In the genomic region with DNA sequence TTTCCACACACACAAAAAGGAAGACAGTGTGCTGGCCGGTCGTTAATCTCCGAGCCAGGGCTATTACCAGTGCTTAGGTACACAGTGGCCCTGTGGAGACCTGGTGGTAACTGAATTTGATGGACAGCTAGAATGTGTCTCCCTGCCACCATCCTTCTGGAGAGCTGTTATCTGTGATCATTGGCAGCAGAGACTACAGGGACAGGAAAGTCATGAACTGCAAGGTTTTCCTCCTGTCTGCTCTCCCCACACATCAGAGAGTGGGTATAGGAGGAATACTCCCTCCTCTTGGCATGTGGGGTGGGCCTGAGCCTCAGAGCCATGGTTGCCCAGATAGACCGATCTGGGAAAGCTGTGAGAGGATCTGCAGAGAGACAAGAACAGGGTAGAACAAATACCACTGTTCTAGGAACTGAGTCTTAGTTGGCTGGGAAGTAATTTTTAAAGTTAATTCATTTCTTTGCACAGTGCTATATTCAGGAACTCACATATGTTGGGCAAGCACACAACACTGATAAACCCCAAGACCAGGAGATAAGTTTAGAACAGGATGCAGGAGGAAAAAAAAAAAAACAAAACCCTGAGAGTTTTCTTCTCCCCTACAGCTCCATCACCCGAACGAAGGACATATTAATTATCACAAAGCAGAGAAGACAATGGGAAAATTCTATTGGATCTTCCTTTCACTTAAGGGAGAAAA, we compare ENCODE assay signal across 14 mouse cellular contexts. TPM values are rescaled to one million over a fixed set of nuclear protein-coding genes. Genes with fewer than 3 reads are reported as not detected.
DNase-seq lines count a peak whose midpoint lies in the region; ATAC-seq and TF ChIP-seq lines count a peak whose summit lies in the region.
"Had no signal": no experiment of that assay in that cellular context is flagged by ENCODE, and none has a peak within 500 bp of the region (broad histone marks: within the 10 kb centered on the region; RNA-seq: fewer than 3 reads in every experiment).

No protein-coding gene starts in this region.

- no peak overlapping the region for H3K4me2 ChIP-seq in hindbrain, embryonic 11.5 days (replicated peaks; ENCODE audit: low read depth, low read length)
- peak overlapping the region; percentile 30; the same call in 1 of the 2 replicates for H3K4me2 ChIP-seq in midbrain, embryonic 14.5 days (ENCODE audit: low read length)
- H3K4me2 ChIP-seq: limb, embryonic 15.5 days; lung, embryonic 14.5 days had no signal

- H3K4me3 ChIP-seq in MEL (ENCODE audit: control insufficient read depth in 1 of 2, insufficient read depth in 1 of 2, low read depth in 2 of 2, low read length in 2 of 2) = no peak overlapping the region
- H3K4me3 ChIP-seq in hindbrain, embryonic 11.5 days (ENCODE audit: low read depth, low read length) = no peak overlapping the region
- no peak overlapping the region for H3K4me3 ChIP-seq in midbrain, embryonic 14.5 days (replicated peaks; ENCODE audit: low read depth, low read length)
- H3K4me3 ChIP-seq: limb, embryonic 15.5 days had no signal

- TF ChIP-seq CTCF in MEL (IDR thresholded peaks at IDR 0.05 in 2 of 3, conservative IDR thresholded peaks at IDR 0.05 in 1 of 3; ENCODE audit: control insufficient read depth in 1 of 3, insufficient read depth in 1 of 3, low read depth in 2 of 3, low read length in 3 of 3, poor library complexity in 1 of 3, severe bottlenecking in 1 of 3) = no peak

- DNase-seq in cerebellum, postnatal 4 days (ENCODE audit: low spot score in 2 of 2) = no peak
- no peak for DNase-seq in MEL (ENCODE audit: low read depth, low spot score)
- DNase-seq in hindbrain, embryonic 11.5 days (ENCODE audit: low spot score) = peak; percentile 25
- DNase-seq in midbrain, embryonic 14.5 days = peak; percentile 53
- no peak for DNase-seq in urinary bladder, postnatal 36 days (ENCODE audit: low spot score in 2 of 2)
- no peak for DNase-seq in urinary bladder, postnatal 25 days (ENCODE audit: low spot score)
- DNase-seq: adrenal gland, postnatal 14 days; lung, embryonic 14.5 days had no signal

- no peaks in the 10 kb centered on the region for H3K9me3 ChIP-seq in MEL (replicated peaks; ENCODE audit: insufficient read depth, low read length)
- H3K9me3 ChIP-seq in hindbrain, embryonic 11.5 days (ENCODE audit: control insufficient read depth, low read length) = no peaks in the 10 kb centered on the region
- no peaks in the 10 kb centered on the region for H3K9me3 ChIP-seq in midbrain, embryonic 14.5 days (ENCODE audit: control insufficient read depth, low read length)
- H3K9me3 ChIP-seq: limb, embryonic 15.5 days had no signal

- no peak for TF ChIP-seq RAD21 in MEL (IDR thresholded peaks at IDR 0.05; ENCODE audit: low read depth, low read length)

- no peak for TF ChIP-seq EP300 in MEL (IDR thresholded peaks at IDR 0.05; ENCODE audit: low read depth in 1 of 2, low read length in 2 of 2)

- H3K36me3 ChIP-seq in MEL (ENCODE audit: control insufficient read depth in 1 of 2, insufficient read depth in 2 of 2, low read length in 2 of 2) = peaks cover 0 to 10% of the 10 kb centered on the region in 2 experiments; a peak in 2 of 4 replicates
- H3K36me3 ChIP-seq in hindbrain, embryonic 11.5 days (ENCODE audit: control insufficient read depth, insufficient read depth, low read length) = no peaks in the 10 kb centered on the region
- no peaks in the 10 kb centered on the region for H3K36me3 ChIP-seq in midbrain, embryonic 14.5 days (ENCODE audit: control insufficient read depth, insufficient read depth, low read length)
- H3K36me3 ChIP-seq: limb, embryonic 15.5 days had no signal

- 42% methylated on average over 6 of the region's 6 CpGs for WGBS in hindbrain, embryonic 11.5 days
- 21% methylated on average over 6 of the region's 6 CpGs for WGBS in midbrain, embryonic 14.5 days

- H3K27me3 ChIP-seq in MEL (ENCODE audit: control insufficient read depth in 1 of 2, insufficient read depth in 2 of 2, low read length in 2 of 2) = no peaks in the 10 kb centered on the region
- no peaks in the 10 kb centered on the region for H3K27me3 ChIP-seq in hindbrain, embryonic 11.5 days (ENCODE audit: control insufficient read depth, insufficient read depth, low read length)
- no peaks in the 10 kb centered on the region for H3K27me3 ChIP-seq in midbrain, embryonic 14.5 days (ENCODE audit: control insufficient read depth, insufficient read depth, low read length)
- H3K27me3 ChIP-seq: limb, embryonic 15.5 days had no signal

- H3K4me1 ChIP-seq in MEL (ENCODE audit: control insufficient read depth in 1 of 2, insufficient read depth in 2 of 2, low read length in 2 of 2) = peaks cover 0 to 2% of the 10 kb centered on the region in 2 experiments; a peak in 1 of 4 replicates
- H3K4me1 ChIP-seq in hindbrain, embryonic 11.5 days (replicated peaks; ENCODE audit: control insufficient read depth, insufficient read depth, low read length) = peaks cover 10% of the 10 kb centered on the region; the same call in 1 of the 2 replicates
- peaks cover 33% of the 10 kb centered on the region for H3K4me1 ChIP-seq in midbrain, embryonic 14.5 days (ENCODE audit: control insufficient read depth, insufficient read depth, low read length)

- H3K79me2 ChIP-seq in MEL (ENCODE audit: control insufficient read depth, insufficient read depth, low read length, poor library complexity) = no peaks in the 10 kb centered on the region

- no peak overlapping the region for H3K9ac ChIP-seq in MEL (ENCODE audit: control insufficient read depth, low read depth, low read length, poor library complexity, severe bottlenecking)
- H3K9ac ChIP-seq in hindbrain, embryonic 11.5 days (ENCODE audit: low read depth, low read length) = no peak overlapping the region
- H3K9ac ChIP-seq in midbrain, embryonic 14.5 days (replicated peaks; ENCODE audit: low read length) = no peak overlapping the region; the same call in 1 of the 2 replicates
- H3K9ac ChIP-seq: limb, embryonic 15.5 days; lung, embryonic 14.5 days had no signal

- TF ChIP-seq POLR2A in MEL (IDR thresholded peaks at IDR 0.05; ENCODE audit: control insufficient read depth in 1 of 2, insufficient read depth in 1 of 2, low read depth in 1 of 2, low read length in 2 of 2, poor library complexity in 1 of 2) = no peak

- 0 out of 2 replicates have a peak, but pooled peaks have one; percentile 59 for ATAC-seq in cerebellum, adult (ENCODE audit: insufficient number of reproducible peaks, low FRiP score, low TSS enrichment)
- peak; percentile 67; the same call in 1 of the 2 replicates for ATAC-seq in hindbrain, embryonic 11.5 days (ENCODE audit: low FRiP score)
- peak; percentile 37; the same call in 1 of the 2 replicates for ATAC-seq in midbrain, embryonic 14.5 days (ENCODE audit: low FRiP score, low TSS enrichment)
- no peak for ATAC-seq in megakaryocyte progenitor cell, adult 5-6 weeks (replicated peaks; ENCODE audit: poor library complexity)

- H3K27ac ChIP-seq in MEL (ENCODE audit: control insufficient read depth, low read depth, low read length) = no peak overlapping the region
- peak overlapping the region; percentile 75 for H3K27ac ChIP-seq in hindbrain, embryonic 11.5 days (ENCODE audit: low read depth, low read length)
- peak overlapping the region; percentile 85 for H3K27ac ChIP-seq in midbrain, embryonic 14.5 days (replicated peaks; ENCODE audit: low read depth, low read length)
- H3K27ac ChIP-seq: kidney, postnatal 0 days; limb, embryonic 15.5 days; stomach, postnatal 0 days had no signal

TF ChIP-seq in MEL, 35 proteins besides CTCF, POLR2A, EP300 and RAD21:
- TF ChIP-seq SIN3A (IDR thresholded peaks at IDR 0.05; ENCODE audit: low read length) (no peak), ZNF384 (IDR thresholded peaks at IDR 0.05; ENCODE audit: low read depth, low read length) (peak; percentile 71), GATA1 (IDR thresholded peaks at IDR 0.05; ENCODE audit: low read depth, low read length) (0 out of 2 replicates have a peak, but pooled peaks have one; percentile 16), POLR2AphosphoS5 (IDR thresholded peaks at IDR 0.05; ENCODE audit: borderline replicate concordance, low read depth, low read length) (no peak), TBP (IDR thresholded peaks at IDR 0.05; ENCODE audit: low read depth, low read length) (no peak), ELF1 (IDR thresholded peaks at IDR 0.05; ENCODE audit: low read depth, low read length) (no peak)

RNA-seq across cellular contexts. Expression of gene Insm1, which starts 58.6 kb away (rescaled TPM):
- not detected in 2 replicates for total RNA-seq in MEL (2012; rRNA removed)
- polyA plus RNA-seq in MEL (2012; ENCODE audit: insufficient read depth in 1 of 2, insufficient read length in 2 of 2, low read depth in 1 of 2, low replicate concordance in 2 of 2, missing spikeins in 1 of 2) = not detected
- 11.9 and 12.3 TPM in 2 replicates for polyA plus RNA-seq in hindbrain, embryonic 11.5 days (2014; fragmentation: Nextera tagmentation; extraction: Ambion mirVana)
- 5.8 and 7.6 TPM in 2 replicates for polyA plus RNA-seq in midbrain, embryonic 14.5 days (2014; fragmentation: Nextera tagmentation; extraction: Ambion mirVana)
- total RNA-seq in megakaryocyte progenitor cell, adult 5-6 weeks (2015) = not detected in 2 replicates
- total RNA-seq in megakaryocyte progenitor cell, adult 5-6 weeks (2017) = not detected in 2 replicates
- polyA plus RNA-seq: heart, embryonic 14.5 days; kidney, postnatal 0 days had no signal

Comparison
In these comparisons a context has a peak if more than half of its experiments do, and no peak if none do; other contexts are left out.
1. DNase-seq: peak in hindbrain, embryonic 11.5 days (single experiment) and midbrain, embryonic 14.5 days (single experiment); none in cerebellum, postnatal 4 days (0 of 2), MEL (single experiment), urinary bladder, postnatal 36 days (0 of 2) and urinary bladder, postnatal 25 days (single experiment).